Mouse (Mus musculus) spleen, adult 2 months (tissue): Measurements from ENCODE around the gene Mef2c. TPM values are rescaled to one million over a fixed set of nuclear protein-coding genes. Genes with fewer than 3 reads are reported as not detected.

Experiments used
- DNase-seq, 2 experiments: peaks; one replicate each; pipeline versions ENCODE4 v3.0.0 to v3.0.0-alpha.2; 2012 to 2021; ENCODE audit warnings: low spot score in 2 of 2, low read depth in 1 of 2
- H3K27ac ChIP-seq: fragments of 200-500 bp; 2 replicates; pipeline ENCODE4 v1.5.1; 2012; ENCODE audit warnings: low read length, inconsistent platforms; ENCODE audit not compliant: insufficient read depth
- H3K27me3 ChIP-seq: fragments of 200-500 bp; 2 replicates; pipeline ENCODE4 v1.6.1; 2012; ENCODE audit warnings: mild to moderate bottlenecking, moderate library complexity, low read length, inconsistent platforms; ENCODE audit not compliant: control insufficient read depth, insufficient read depth
- H3K36me3 ChIP-seq: fragments of 200-500 bp; 2 replicates; pipeline ENCODE4 v1.6.1; 2012; ENCODE audit warnings: mild to moderate bottlenecking, low read length, inconsistent platforms; ENCODE audit not compliant: control insufficient read depth, insufficient read depth
- H3K4me1 ChIP-seq: fragments of 200-500 bp; 2 replicates; pipeline ENCODE4 v1.6.1; 2011; ENCODE audit warnings: inconsistent platforms; ENCODE audit not compliant: control insufficient read depth, insufficient read depth, insufficient read length
- H3K4me3 ChIP-seq: fragments of 200-500 bp; 2 replicates; pipeline ENCODE4 v1.5.1; 2011; ENCODE audit warnings: mild to moderate bottlenecking, inconsistent platforms; ENCODE audit not compliant: insufficient read depth, insufficient read length; ENCODE audit errors: extremely low read depth
- CTCF ChIP-seq: fragments of 200-500 bp; IDR thresholded peaks from 2 replicates; pipeline ENCODE4 v1.5.1; 2011; ENCODE audit warnings: mild to moderate bottlenecking, inconsistent platforms; ENCODE audit not compliant: insufficient read depth, insufficient read length, insufficient replicate concordance; ENCODE audit errors: extremely low read depth
- POLR2A ChIP-seq: fragments of 200-500 bp; IDR thresholded peaks from 2 replicates; pipeline ENCODE4 v1.6.1; 2011; ENCODE audit warnings: low read depth, low read length, inconsistent platforms
- WGBS: fragments of 180-500 bp; shearing (Covaris S2); methylation state at CpG from one replicate; pipeline ENCODE4 v1.1.7; 2018; 5-methylcytosine and 5-hydroxymethylcytosine counted together
- polyA plus RNA-seq: library from polyadenylated mRNA; depleted of rRNA; stranded (reverse); fragments of >200 nt; gene quantifications from 2 replicates; pipeline ENCODE4 v1.2.3, GENCODE M21; 2012

The Mef2c gene
- polyA plus RNA-seq, 1 experiment = 59.4 TPM

DNA sequence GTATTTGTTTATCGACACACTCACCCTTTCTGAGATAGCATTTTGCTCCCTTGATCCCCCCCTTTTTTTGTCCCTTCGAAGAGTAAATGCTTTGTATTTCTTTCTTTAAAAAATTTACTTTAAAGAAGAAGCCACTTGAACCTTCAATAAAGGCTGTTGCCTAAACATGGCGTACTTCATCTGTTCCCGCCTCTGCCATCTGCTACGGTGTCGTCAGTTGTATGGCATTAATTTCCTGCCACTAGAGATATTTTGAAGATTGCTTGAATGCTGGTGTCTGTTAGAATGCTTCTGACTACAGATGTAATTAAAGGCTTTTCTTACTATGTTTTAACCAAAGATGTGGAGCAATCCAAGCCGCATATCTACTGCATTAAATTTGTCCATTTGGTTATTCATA, 162.3 kb downstream of the Mef2c start:
- Histone ChIP-seq H3K36me3 (peaks cover 15% of the 10 kb centered on the region), H3K27ac (no peak overlapping the region), H3K4me3 (no peak overlapping the region), H3K27me3 (no peaks in the 10 kb centered on the region), H3K4me1 (no peaks in the 10 kb centered on the region)
- TF ChIP-seq POLR2A (no peak), CTCF (no peak)
- 94% methylated on average over 7 of the region's 7 CpGs for WGBS
- DNase-seq = no peak

DNA sequence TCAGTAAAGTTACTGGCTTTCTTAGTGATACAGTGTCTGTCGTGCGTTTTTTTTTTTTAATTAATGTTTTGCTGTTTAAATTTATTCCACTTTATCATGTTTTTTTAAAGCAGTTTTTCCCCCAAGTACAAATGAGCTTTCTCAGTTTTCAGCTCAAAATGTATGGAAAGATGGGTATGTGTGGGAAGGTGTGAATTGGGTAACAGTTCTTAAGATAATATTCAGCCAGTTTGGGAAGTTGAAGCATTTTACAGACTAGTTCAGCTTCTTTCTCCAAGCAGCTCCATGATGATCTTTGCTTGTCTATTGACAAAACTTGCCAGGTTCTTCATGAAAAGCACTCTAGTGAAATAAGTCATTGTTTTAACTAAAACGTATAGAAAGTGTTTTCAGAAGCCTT, 163.2 kb downstream of the Mef2c start:
- 89% methylated on average over 3 of the region's 3 CpGs for WGBS

DNA sequence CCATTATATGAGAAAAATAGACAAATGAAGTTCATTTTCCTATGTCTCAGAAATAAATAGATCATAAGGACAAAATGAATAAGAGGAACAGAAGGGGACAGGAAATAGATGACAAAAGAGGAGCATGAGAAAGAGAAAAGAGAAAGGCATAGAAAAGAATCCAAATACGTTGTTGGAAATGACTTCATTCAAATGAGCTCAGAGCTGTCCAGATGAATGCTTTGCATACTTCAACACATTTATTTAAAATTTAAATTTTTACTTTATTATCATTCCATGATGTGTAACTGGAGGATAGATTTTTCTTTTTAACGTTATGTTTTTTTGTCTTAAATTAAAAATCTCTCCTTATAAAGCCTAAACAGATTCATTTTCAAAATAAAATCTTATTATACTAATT, 203.8 kb downstream of the Mef2c start:
- Histone ChIP-seq H3K4me1 (no peaks in the 10 kb centered on the region), H3K27ac (no peak overlapping the region), H3K4me3 (no peak overlapping the region), H3K36me3 (no peaks in the 10 kb centered on the region), H3K27me3 (no peaks in the 10 kb centered on the region)
- DNase-seq = no peak
- TF ChIP-seq CTCF (no peak), POLR2A (no peak)
- 67% methylated on average over 2 of the region's 2 CpGs for WGBS

More for the DNA sequence above, 163.2 kb downstream of the Mef2c start:
- TF ChIP-seq CTCF (no peak), POLR2A (no peak)
- no peaks in the 10 kb centered on the region for H3K4me1 ChIP-seq
- no peaks in the 10 kb centered on the region for H3K27me3 ChIP-seq
- DNase-seq = no peak
- H3K4me3 ChIP-seq = no peak overlapping the region
- peaks cover 13% of the 10 kb centered on the region for H3K36me3 ChIP-seq
- no peak overlapping the region for H3K27ac ChIP-seq

DNA sequence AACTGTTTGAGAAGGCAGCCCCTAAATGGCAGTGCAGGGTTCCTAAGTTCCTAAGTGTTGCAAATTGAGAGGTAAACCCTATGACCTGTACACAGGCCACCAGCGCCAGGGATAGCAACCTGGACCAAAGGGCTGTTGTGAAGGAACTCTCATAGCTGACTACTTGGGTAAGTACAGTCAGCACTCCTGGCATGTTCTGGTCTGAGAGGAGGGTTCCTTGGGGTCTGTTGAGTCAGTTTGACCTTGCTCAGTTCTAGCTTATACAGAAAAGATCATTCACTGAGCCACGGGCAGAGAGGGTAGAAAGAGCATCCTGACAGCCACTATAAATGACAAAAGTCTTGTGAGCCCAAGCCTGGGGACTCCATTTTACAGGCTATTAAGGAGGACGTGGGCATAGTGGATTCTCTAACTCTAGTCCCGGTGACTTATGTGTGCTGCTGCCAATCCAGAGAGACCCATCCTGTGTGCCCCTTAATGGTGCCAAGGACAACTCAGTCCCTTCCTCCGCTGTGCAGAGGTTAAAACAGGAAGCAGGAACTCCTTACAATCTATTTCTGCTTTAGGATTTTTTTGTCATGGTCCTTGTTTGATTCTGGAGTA, 209.0 kb downstream of the Mef2c start:
- TF ChIP-seq CTCF (no peak), POLR2A (no peak)
- no peaks in the 10 kb centered on the region for H3K36me3 ChIP-seq
- H3K4me1 ChIP-seq = no peaks in the 10 kb centered on the region
- DNase-seq = no peak
- H3K27me3 ChIP-seq = peaks cover 17% of the 10 kb centered on the region
- no peak overlapping the region for H3K27ac ChIP-seq
- WGBS = 25% methylated on average over 5 of the region's 5 CpGs
- no peak overlapping the region for H3K4me3 ChIP-seq

DNA sequence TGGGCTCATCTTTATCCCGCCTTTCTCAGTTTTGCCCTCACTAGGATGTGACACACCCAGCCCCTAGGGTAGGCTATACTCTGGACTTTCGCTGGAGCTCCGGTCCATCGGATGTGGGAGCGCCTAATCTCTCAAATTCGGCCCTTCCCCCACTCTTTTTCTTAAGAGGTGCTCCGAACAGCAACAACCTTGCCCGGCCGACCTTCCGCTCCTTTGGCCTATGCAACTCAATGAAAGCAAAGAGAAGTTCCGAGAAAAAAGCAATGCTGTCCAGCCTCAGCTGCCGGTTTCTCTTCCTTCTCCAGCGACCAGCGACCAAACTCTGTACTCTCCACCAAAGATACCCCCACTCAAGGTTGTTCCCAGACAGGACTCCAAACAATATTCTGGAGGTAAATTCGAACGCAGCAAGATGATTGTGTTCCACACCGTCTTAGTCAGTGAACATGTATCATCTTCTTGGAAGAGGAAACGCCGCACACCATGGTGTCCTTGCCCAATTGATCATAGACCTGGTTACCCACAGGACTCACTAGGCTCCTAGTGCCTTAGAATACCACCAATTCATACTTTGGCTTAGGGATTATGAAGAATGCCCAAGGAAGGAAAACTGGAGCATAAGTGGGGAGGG, 209.9 kb downstream of the Mef2c start:
- Histone ChIP-seq H3K4me1 (no peaks in the 10 kb centered on the region), H3K36me3 (no peaks in the 10 kb centered on the region), H3K4me3 (no peak overlapping the region), H3K27ac (no peak overlapping the region), H3K27me3 (peaks cover 17% of the 10 kb centered on the region)
- WGBS = 5% methylated on average over 19 of the region's 19 CpGs
- DNase-seq = no peak
- no peak for TF ChIP-seq POLR2A

DNA sequence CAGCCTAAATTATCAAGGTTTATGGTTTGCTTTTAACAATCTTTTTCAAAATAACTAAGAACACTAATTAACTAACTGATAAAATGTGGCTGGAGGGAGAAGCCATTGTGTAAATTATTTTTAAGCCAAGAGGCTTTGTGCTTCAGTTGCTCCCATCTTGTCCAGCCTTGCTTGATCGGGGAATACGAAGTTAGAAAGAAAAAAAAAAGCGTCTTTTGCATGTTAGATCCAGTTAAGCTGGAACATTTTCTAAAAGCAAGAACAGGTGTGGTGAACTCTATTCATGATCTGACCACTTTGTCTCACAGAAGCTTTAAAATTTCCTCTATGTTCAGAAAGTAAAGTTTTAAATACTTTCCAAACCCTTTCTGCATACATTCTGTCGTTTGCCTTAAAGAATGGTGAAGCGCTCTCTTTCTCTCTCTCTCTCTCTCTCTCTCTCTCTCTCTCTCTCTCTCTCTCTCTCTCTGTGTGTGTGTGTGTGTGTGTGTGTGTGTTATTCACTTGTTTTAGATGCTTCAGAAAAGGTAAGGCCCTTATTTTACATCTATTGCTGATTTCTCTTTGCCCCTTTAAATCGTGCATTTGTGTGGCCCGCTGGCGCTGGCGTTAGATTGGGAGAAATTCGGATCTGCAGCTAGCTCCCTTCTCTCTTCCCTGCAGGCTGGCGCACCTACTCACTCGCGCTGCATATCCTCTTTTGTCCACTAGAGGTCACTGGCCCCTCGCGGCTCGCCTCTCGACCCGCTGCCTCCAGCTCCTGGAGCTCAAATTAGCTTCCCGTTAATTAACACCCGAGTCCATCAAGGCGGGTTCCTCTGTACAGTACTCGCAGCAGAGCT, 210.9 kb downstream of the Mef2c start:
- TF ChIP-seq POLR2A (no peak), CTCF (peak; percentile 96)
- WGBS = 3% methylated on average over 22 of the region's 22 CpGs
- peak in 1 of 2 experiments; percentile 71 for DNase-seq
- Histone ChIP-seq H3K27ac (no peak overlapping the region), H3K4me1 (no peaks in the 10 kb centered on the region), H3K36me3 (no peaks in the 10 kb centered on the region), H3K4me3 (no peak overlapping the region), H3K27me3 (peaks cover 22% of the 10 kb centered on the region)

DNA sequence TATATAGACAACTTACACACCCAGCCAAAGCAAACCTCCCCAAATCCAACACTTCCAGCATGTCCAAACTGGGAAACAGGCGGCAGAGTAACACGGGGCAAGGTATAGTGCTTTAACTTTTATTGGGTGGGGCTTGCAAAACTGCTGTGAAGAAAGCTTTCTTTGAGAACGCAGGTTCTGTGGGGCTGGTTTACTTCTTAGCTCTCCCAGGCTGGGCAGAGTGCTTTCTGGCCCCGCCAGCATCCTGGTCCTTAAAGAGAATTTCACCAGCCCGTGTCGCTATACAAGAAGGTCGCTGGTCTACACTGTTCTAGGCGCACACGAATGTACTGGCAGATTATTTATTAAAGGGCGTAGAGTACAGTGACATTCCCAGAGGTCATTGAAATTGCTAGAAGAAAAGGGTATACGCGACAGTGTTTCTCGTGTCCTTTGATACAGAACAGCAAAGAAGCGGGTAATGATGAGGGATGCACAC, 211.5 kb downstream of the Mef2c start:
- DNase-seq = no peak
- Histone ChIP-seq H3K27me3 (peaks cover 23% of the 10 kb centered on the region), H3K4me3 (no peak overlapping the region), H3K4me1 (no peaks in the 10 kb centered on the region), H3K27ac (no peak overlapping the region), H3K36me3 (no peaks in the 10 kb centered on the region)
- TF ChIP-seq CTCF = no peak
- no peak for TF ChIP-seq POLR2A
- 11% methylated on average over 14 of the region's 14 CpGs for WGBS
